Mouse (Mus musculus) kidney, postnatal 10 days (tissue): ENCODE measurements around the gene Cd248.
A peak's percentile ranks its signal among the peaks of the same experiment; 100 is the strongest.

Experiments used
- DNase-seq: peaks from one replicate; pipeline ENCODE4 v3.0.0; 2021; ENCODE audit warnings: mixed read lengths

The Cd248 gene

GRCm38 (mm10) chr19:5052166-5052822 is 15.6 kb upstream of the Cd248 start:
- no peak for DNase-seq

GRCm38 (mm10) chr19:5052853-5053252 is 15.0 kb upstream of the Cd248 start:
- no peak for DNase-seq

- peak; percentile 76 for DNase-seq
Observed at GRCm38 (mm10) chr19:5053909-5054308, 14.0 kb upstream of the Cd248 start.

- peak; percentile 72 for DNase-seq
Observed at GRCm38 (mm10) chr19:5056251-5056650, 11.6 kb upstream of the Cd248 start.

- DNase-seq = no peak
Observed at GRCm38 (mm10) chr19:5057876-5058775, 9.8 kb upstream of the Cd248 start.

GRCm38 (mm10) chr19:5058801-5059771 is 8.8 kb upstream of the Cd248 start:
- peak; percentile 55 for DNase-seq

GRCm38 (mm10) chr19:5060365-5061330 is 7.2 kb upstream of the Cd248 start:
- peak; percentile 50 for DNase-seq

GRCm38 (mm10) chr19:5062041-5062440 is 5.8 kb upstream of the Cd248 start:
- DNase-seq = no peak

GRCm38 (mm10) chr19:5062446-5062845 is 5.4 kb upstream of the Cd248 start:
- DNase-seq = no peak

- no peak for DNase-seq
Observed at GRCm38 (mm10) chr19:5065104-5065503, 2.8 kb upstream of the Cd248 start.

GRCm38 (mm10) chr19:5067040-5067799 is 658 bp upstream of the Cd248 start:
- no peak for DNase-seq

- DNase-seq = peak; percentile 62
Observed at GRCm38 (mm10) chr19:5068570-5069234, 824 bp downstream of the Cd248 start.

- DNase-seq = no peak
Observed at GRCm38 (mm10) chr19:5069486-5069885, 1.6 kb downstream of the Cd248 start.

- DNase-seq = no peak
Observed at GRCm38 (mm10) chr19:5069978-5070377, 2.1 kb downstream of the Cd248 start.

GRCm38 (mm10) chr19:5071077-5071476 is 3.2 kb downstream of the Cd248 start:
- DNase-seq = no peak

- peak; percentile 87 for DNase-seq
Observed at GRCm38 (mm10) chr19:5071545-5072369, 3.9 kb downstream of the Cd248 start.

GRCm38 (mm10) chr19:5072389-5073019 is 4.6 kb downstream of the Cd248 start:
- DNase-seq = peak; percentile 57

GRCm38 (mm10) chr19:5073028-5073427 is 5.2 kb downstream of the Cd248 start:
- DNase-seq = peak; percentile 84

- no peak for DNase-seq
Observed at GRCm38 (mm10) chr19:5073518-5073917, 5.6 kb downstream of the Cd248 start.
